Mouse (Mus musculus): Measurements from ENCODE around the gene Shh. TPM values are rescaled to one million over a fixed set of nuclear protein-coding genes. Genes with fewer than 3 reads are reported as not detected.

The Shh gene
- polyA plus RNA-seq, 1 experiment from 2014 or later: 0.34 TPM

- Histone ChIP-seq H3K4me2 (peak overlapping the region; percentile 57), H3K4me1 (replicated peaks) (peaks cover 30% of the 10 kb centered on the region), H3K27ac (no peak overlapping the region), H3K4me3 (peak overlapping the region; percentile 52), H3K36me3 (no peaks in the 10 kb centered on the region), H3K27me3 (peaks cover 98% of the 10 kb centered on the region), H3K9ac (no peak overlapping the region), H3K9me3 (replicated peaks) (no peaks in the 10 kb centered on the region)
- ATAC-seq (replicated peaks; ENCODE audit: insufficient number of reproducible peaks, insufficient read depth, low FRiP score, low read depth): no peak
- WGBS: 2% methylated on average over 15 of the region's 15 CpGs
Observed at GRCm38 (mm10) chr5:28466351-28466750, 705 bp downstream of the Shh start.

DNA sequence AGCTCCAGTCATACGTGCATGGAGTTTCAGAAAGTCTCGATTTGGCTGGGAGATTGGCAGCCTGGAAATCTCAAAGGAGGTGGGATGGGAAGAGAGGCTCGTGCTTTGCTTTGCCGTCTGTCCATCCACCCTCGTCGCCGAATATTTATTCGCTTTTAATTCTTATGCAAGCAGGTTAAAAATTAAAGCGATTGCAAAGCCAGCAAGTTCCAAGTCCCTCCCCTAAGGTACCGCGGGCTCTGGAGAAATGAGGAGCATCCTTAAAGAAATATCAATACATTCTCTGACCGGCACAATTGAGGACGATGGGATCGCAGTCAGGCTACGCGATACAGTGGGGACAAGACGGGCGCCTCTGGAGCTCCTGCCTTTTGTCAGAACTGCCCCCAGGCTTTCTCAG is 1.5 kb downstream of the Shh start:
- Histone ChIP-seq H3K4me1 (replicated peaks) (peaks cover 32% of the 10 kb centered on the region), H3K4me2 (peak overlapping the region; percentile 89), H3K9ac (no peak overlapping the region), H3K4me3 (peak overlapping the region; percentile 52), H3K27me3 (peaks cover 99% of the 10 kb centered on the region), H3K9me3 (replicated peaks) (no peaks in the 10 kb centered on the region), H3K27ac (no peak overlapping the region), H3K36me3 (no peaks in the 10 kb centered on the region)
- ATAC-seq (replicated peaks; ENCODE audit: insufficient number of reproducible peaks, insufficient read depth, low FRiP score, low read depth): no peak
- under 1% methylated on average over 18 of the region's 18 CpGs for WGBS

- Histone ChIP-seq H3K9me3 (replicated peaks) (no peaks in the 10 kb centered on the region), H3K36me3 (no peaks in the 10 kb centered on the region), H3K27me3 (peaks cover 100% of the 10 kb centered on the region), H3K4me2 (peak overlapping the region; percentile 89), H3K4me3 (peak overlapping the region; percentile 52), H3K27ac (no peak overlapping the region), H3K9ac (no peak overlapping the region), H3K4me1 (replicated peaks) (peaks cover 35% of the 10 kb centered on the region)
- no peak for ATAC-seq (replicated peaks; ENCODE audit: insufficient number of reproducible peaks, insufficient read depth, low FRiP score, low read depth)
- WGBS: under 1% methylated on average over 25 of the region's 29 CpGs
Observed at GRCm38 (mm10) chr5:28465099-28465406, 2.0 kb downstream of the Shh start.

GRCm38 (mm10) chr5:28464361-28465098 is 2.5 kb downstream of the Shh start:
- Histone ChIP-seq H3K36me3 (no peaks in the 10 kb centered on the region), H3K27ac (no peak overlapping the region), H3K4me1 (replicated peaks) (peaks cover 39% of the 10 kb centered on the region), H3K27me3 (peaks cover 100% of the 10 kb centered on the region), H3K4me3 (peak overlapping the region; percentile 52), H3K4me2 (peak overlapping the region; percentile 89), H3K9ac (0 out of 2 replicates have a peak overlapping the region, but pooled peaks have one; percentile 31), H3K9me3 (replicated peaks) (no peaks in the 10 kb centered on the region)
- WGBS: under 1% methylated on average over 74 of the region's 76 CpGs
- no peak for ATAC-seq (replicated peaks; ENCODE audit: insufficient number of reproducible peaks, insufficient read depth, low FRiP score, low read depth)

- H3K9me3 ChIP-seq (replicated peaks): no peaks in the 10 kb centered on the region
- H3K27me3 ChIP-seq: peaks cover 100% of the 10 kb centered on the region
- H3K4me1 ChIP-seq (replicated peaks): peaks cover 48% of the 10 kb centered on the region
- H3K9ac ChIP-seq: no peak overlapping the region
- no peak overlapping the region for H3K27ac ChIP-seq
- no peaks in the 10 kb centered on the region for H3K36me3 ChIP-seq
- no peak for ATAC-seq (replicated peaks; ENCODE audit: insufficient number of reproducible peaks, insufficient read depth, low FRiP score, low read depth)
- peak overlapping the region; percentile 89 for H3K4me2 ChIP-seq
- H3K4me3 ChIP-seq: peak overlapping the region; percentile 52
- 2% methylated on average over 10 of the region's 10 CpGs for WGBS
Observed at GRCm38 (mm10) chr5:28463656-28464055, 3.4 kb downstream of the Shh start.

DNA sequence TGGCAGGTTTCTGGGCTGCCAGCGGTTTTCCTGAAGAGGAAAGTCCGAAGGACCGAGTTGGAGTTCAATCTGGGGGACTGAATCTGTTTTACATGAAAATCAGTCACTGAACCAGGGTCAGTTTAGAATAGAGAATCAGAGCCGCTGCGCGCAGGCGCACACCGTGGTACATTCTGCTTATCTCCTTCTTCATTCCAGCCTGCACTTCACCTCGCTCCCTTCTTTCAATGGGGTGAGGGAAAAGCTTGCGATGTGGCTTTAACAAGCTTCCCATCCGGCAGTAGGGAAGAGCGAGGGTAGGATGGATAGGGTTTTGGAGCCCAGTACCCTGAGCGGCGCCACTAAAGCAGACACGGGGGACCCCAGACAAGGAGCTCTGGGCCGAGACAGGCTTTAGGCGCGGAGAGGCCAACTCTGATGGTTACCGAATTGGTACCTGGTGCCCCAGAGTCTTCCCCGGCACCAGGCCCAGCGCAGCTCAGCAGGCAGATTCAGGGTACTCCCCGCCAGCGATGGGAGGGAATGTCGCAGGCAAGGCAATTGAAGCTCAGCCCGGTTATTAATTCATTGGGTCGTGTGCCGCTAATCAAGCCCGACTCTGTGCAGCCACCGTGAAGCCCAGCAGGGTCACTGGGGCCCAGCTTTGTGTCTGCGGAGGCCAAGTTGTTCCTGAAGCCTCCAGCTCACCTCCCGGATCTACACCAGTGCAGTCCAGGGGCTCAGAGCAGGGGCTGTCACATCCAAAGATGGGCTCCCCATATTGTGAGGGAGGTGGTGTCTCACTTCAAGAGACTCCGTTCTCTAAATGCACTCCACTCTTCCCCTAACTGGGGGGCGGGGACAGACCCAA is 4.1 kb downstream of the Shh start:
- H3K4me2 ChIP-seq: peak overlapping the region; percentile 14; the same call in 1 of the 2 replicates
- H3K4me1 ChIP-seq (replicated peaks): peaks cover 55% of the 10 kb centered on the region
- no peak overlapping the region; the same call in 1 of the 2 replicates for H3K4me3 ChIP-seq
- peaks cover 100% of the 10 kb centered on the region for H3K27me3 ChIP-seq
- H3K9me3 ChIP-seq (replicated peaks): no peaks in the 10 kb centered on the region
- no peaks in the 10 kb centered on the region for H3K36me3 ChIP-seq
- 1% methylated on average over 33 of the region's 33 CpGs for WGBS
- H3K9ac ChIP-seq: no peak overlapping the region
- no peak overlapping the region for H3K27ac ChIP-seq
- no peak for ATAC-seq (replicated peaks; ENCODE audit: insufficient number of reproducible peaks, insufficient read depth, low FRiP score, low read depth)

GRCm38 (mm10) chr5:28461376-28461775 is 5.7 kb downstream of the Shh start:
- Histone ChIP-seq H3K9ac (no peak overlapping the region), H3K9me3 (replicated peaks) (no peaks in the 10 kb centered on the region), H3K27ac (no peak overlapping the region), H3K27me3 (peaks cover 99% of the 10 kb centered on the region), H3K4me1 (replicated peaks) (peaks cover 54% of the 10 kb centered on the region), H3K36me3 (no peaks in the 10 kb centered on the region), H3K4me3 (no peak overlapping the region), H3K4me2 (no peak overlapping the region)
- ATAC-seq (replicated peaks; ENCODE audit: insufficient number of reproducible peaks, insufficient read depth, low FRiP score, low read depth): no peak
- 13% methylated on average over 11 of the region's 11 CpGs for WGBS

- peaks cover 99% of the 10 kb centered on the region for H3K27me3 ChIP-seq
- H3K27ac ChIP-seq: no peak overlapping the region
- H3K9ac ChIP-seq: no peak overlapping the region
- H3K36me3 ChIP-seq: no peaks in the 10 kb centered on the region
- 0 out of 2 replicates have a peak overlapping the region, but pooled peaks have one; percentile 8 for H3K4me2 ChIP-seq
- peaks cover 51% of the 10 kb centered on the region for H3K4me1 ChIP-seq (replicated peaks)
- under 1% methylated on average over 17 of the region's 17 CpGs for WGBS
- ATAC-seq (replicated peaks; ENCODE audit: insufficient number of reproducible peaks, insufficient read depth, low FRiP score, low read depth): no peak
- H3K4me3 ChIP-seq: peak overlapping the region; percentile 7; the same call in 1 of the 2 replicates
- no peaks in the 10 kb centered on the region for H3K9me3 ChIP-seq (replicated peaks)
Observed at GRCm38 (mm10) chr5:28460556-28461350, 6.3 kb downstream of the Shh start.

- no peak for ATAC-seq (replicated peaks; ENCODE audit: insufficient number of reproducible peaks, insufficient read depth, low FRiP score, low read depth)
- 1% methylated on average over 41 of the region's 41 CpGs for WGBS
- Histone ChIP-seq H3K27me3 (peaks cover 98% of the 10 kb centered on the region), H3K9me3 (replicated peaks) (no peaks in the 10 kb centered on the region), H3K4me3 (peak overlapping the region; percentile 45; the same call in 1 of the 2 replicates), H3K27ac (no peak overlapping the region), H3K4me2 (peak overlapping the region; percentile 68; the same call in 1 of the 2 replicates), H3K4me1 (replicated peaks) (peaks cover 42% of the 10 kb centered on the region), H3K9ac (no peak overlapping the region), H3K36me3 (no peaks in the 10 kb centered on the region)
Observed at GRCm38 (mm10) chr5:28459456-28460225, 7.4 kb downstream of the Shh start.

GRCm38 (mm10) chr5:28458821-28459240 is 8.2 kb downstream of the Shh start:
- no peak overlapping the region for H3K9ac ChIP-seq
- under 1% methylated on average over 27 of the region's 27 CpGs for WGBS
- ATAC-seq (replicated peaks; ENCODE audit: insufficient number of reproducible peaks, insufficient read depth, low FRiP score, low read depth): no peak

More at GRCm38 (mm10) chr5:28458821-28459240, 8.2 kb downstream of the Shh start:
- H3K4me3 ChIP-seq: peak overlapping the region; percentile 45
- peak overlapping the region; percentile 68 for H3K4me2 ChIP-seq
- peaks cover 94% of the 10 kb centered on the region for H3K27me3 ChIP-seq
- H3K4me1 ChIP-seq (replicated peaks): peaks cover 34% of the 10 kb centered on the region
- no peaks in the 10 kb centered on the region for H3K9me3 ChIP-seq (replicated peaks)
- H3K27ac ChIP-seq: no peak overlapping the region
- H3K36me3 ChIP-seq: no peaks in the 10 kb centered on the region
